Mouse (Mus musculus): ENCODE data around the gene Lrrc4b. TPM values are rescaled to one million over a fixed set of nuclear protein-coding genes. Genes with fewer than 3 reads are reported as not detected.

The Lrrc4b gene
- not detected for total RNA-seq (2023)

GRCm38 (mm10) chr7:44428968-44429521 lies at the start of gene Lrrc4b:
Gene Lrrc4b (plus strand): TSS chr7:44429018.

GRCm38 (mm10) chr7:44383980-44384715 lies 44.7 kb upstream of the Lrrc4b start, which contains the start of gene Syt3:
Gene Syt3 (plus strand): TSS chr7:44384102.

GRCm38 (mm10) chr7:44385720-44386119 lies 43.1 kb upstream of the Lrrc4b start, which contains the start of gene 1700008O03Rik:
Gene 1700008O03Rik (minus strand): TSS chr7:44385820.

GRCm38 (mm10) chr7:44465111-44465510 lies 36.3 kb downstream of the Lrrc4b start, which contains the start of gene Aspdh:
Gene Aspdh (plus strand): TSS chr7:44465391.

GRCm38 (mm10) chr7:44467811-44468411 lies 39.1 kb downstream of the Lrrc4b start, which contains the start of gene Josd2:
Gene Josd2 (plus strand): TSS chr7:44467980.

GRCm38 (mm10) chr7:44495992-44496770 lies 67.4 kb downstream of the Lrrc4b start, which contains the start of the genes Emc10 and Fam71e1:
Gene Emc10 (minus strand): TSS chr7:44496529.
Gene Fam71e1 (plus strand): TSS chr7:44496581.

Other genes with a start within 250 kb of the Lrrc4b start
- gene Klk1b24, start 240.8 kb upstream of the Lrrc4b start, total RNA-seq (2023), result not detected
- not detected for gene Klk1b3, start 230.8 kb upstream of the Lrrc4b start, total RNA-seq (2023)
- not detected for gene Klk1b4, start 221.6 kb upstream of the Lrrc4b start, total RNA-seq (2023)
- gene Klk1b5, start 213.1 kb upstream of the Lrrc4b start, total RNA-seq (2023), result not detected
- gene Klk1, start 203.7 kb upstream of the Lrrc4b start, total RNA-seq (2023), result 1 to 10 TPM; 1.2 to 1.8 TPM
- not detected for gene Gm36864, start 192.8 kb upstream of the Lrrc4b start, total RNA-seq (2023)
- gene 1700028J19Rik, start 182.3 kb upstream of the Lrrc4b start, total RNA-seq (2023), result 1 to 10 TPM; 2.2 to 2.5 TPM
- gene 2410002F23Rik, start 182.3 kb upstream of the Lrrc4b start, total RNA-seq (2023), result 100 to 1,000 TPM; 161 to 167 TPM
- gene Acp4, start 171.6 kb upstream of the Lrrc4b start, total RNA-seq (2023), result not detected
- gene Gm15517, start 167.6 kb upstream of the Lrrc4b start, total RNA-seq (2023), result not detected
- gene Clec11a, start 122.1 kb upstream of the Lrrc4b start, total RNA-seq (2023), result 1 to 10 TPM in 1 of 2 experiments, under 1 TPM in 1; 0.98 to 1.1 TPM
- under 1 TPM; 0.21 to 0.82 TPM for gene Shank1, start 118.8 kb upstream of the Lrrc4b start, total RNA-seq (2023)
- under 1 TPM in 1 of 2 experiments, not detected in 1; 0.87 TPM for gene Syt3, start 44.9 kb upstream of the Lrrc4b start, total RNA-seq (2023)
- not detected for gene 1700008O03Rik, start 43.2 kb upstream of the Lrrc4b start, total RNA-seq (2023)
- gene Aspdh, start 36.4 kb downstream of the Lrrc4b start, total RNA-seq (2023), result not detected
- gene Josd2, start 39.0 kb downstream of the Lrrc4b start, total RNA-seq (2023), result 10 to 100 TPM; 46.2 to 57.4 TPM
- 10 to 100 TPM; 89.9 to 94.2 TPM for gene Emc10, start 67.5 kb downstream of the Lrrc4b start, total RNA-seq (2023)
- 1 to 10 TPM; 5.4 to 6.4 TPM for gene Fam71e1, start 67.6 kb downstream of the Lrrc4b start, total RNA-seq (2023)
- gene Mybpc2, start 95.6 kb downstream of the Lrrc4b start, total RNA-seq (2023), result not detected
- gene Spib, start 103.1 kb downstream of the Lrrc4b start, total RNA-seq (2023), result 1 to 10 TPM in 1 of 2 experiments, under 1 TPM in 1; 0.86 to 4.0 TPM
- 10 to 100 TPM; 45.0 to 65.0 TPM for gene Pold1, start 119.8 kb downstream of the Lrrc4b start, total RNA-seq (2023)
- 100 to 1,000 TPM; 285 to 303 TPM for gene Nr1h2, start 124.9 kb downstream of the Lrrc4b start, total RNA-seq (2023)
- gene Napsa, start 143.4 kb downstream of the Lrrc4b start, total RNA-seq (2023), result 1 to 10 TPM; 1.6 to 5.3 TPM
- under 1 TPM; 0.24 to 0.47 TPM for gene Kcnc3, start 161.6 kb downstream of the Lrrc4b start, total RNA-seq (2023)
- under 1 TPM in 1 of 2 experiments, not detected in 1; 0.18 TPM for gene Myh14, start 241.8 kb downstream of the Lrrc4b start, total RNA-seq (2023)